Mouse (Mus musculus): ENCODE results near the gene Gnao1. TPM values are rescaled to one million over a fixed set of nuclear protein-coding genes. Genes with fewer than 3 reads are reported as not detected.

Gene Gnao1
- polyA plus RNA-seq, 2 experiments = 4.3 to 13.5 TPM

DNA sequence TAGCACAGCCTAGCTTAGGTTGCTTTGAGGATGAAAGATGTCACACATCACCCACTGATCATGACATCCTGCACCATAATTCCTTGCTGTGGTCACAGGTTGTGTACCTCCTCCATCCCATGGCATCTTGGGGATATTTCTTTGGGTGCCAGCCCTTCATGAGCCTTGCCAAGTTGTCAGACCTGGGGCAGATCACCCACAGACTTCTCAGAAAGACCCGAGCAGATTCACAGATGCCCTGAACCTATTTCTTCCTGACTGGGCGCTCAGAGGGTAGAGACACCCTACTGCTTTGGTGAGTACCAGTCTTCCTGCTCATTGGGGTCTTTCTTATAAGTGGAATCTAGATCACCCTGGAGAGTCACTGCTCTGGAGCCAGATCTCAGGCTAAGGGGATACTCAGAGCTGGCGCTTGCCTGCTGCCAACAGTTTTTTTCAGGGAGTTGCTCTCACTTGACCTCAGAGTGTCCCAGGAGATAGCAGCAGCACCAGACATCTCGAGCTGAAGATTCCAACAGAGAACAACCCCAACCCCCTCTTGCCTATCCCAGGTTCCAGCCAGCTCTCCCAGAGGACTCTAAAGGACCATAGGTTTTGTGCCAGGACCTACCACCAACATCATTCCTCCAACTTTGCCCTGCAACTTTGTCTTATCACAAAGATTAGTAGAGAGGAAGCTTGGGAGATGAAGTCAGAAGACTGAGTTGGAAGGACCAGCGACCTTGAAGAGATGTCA, 58.9 kb downstream of the Gnao1 start:
- Histone ChIP-seq H3K4me2 (replicated peaks; ENCODE audit: low read depth, low read length, severe bottlenecking) (no peak overlapping the region), H3K9ac (ENCODE audit: low read depth, low read length, severe bottlenecking) (no peak overlapping the region), H3K27ac (replicated peaks; ENCODE audit: low read depth, low read length) (no peak overlapping the region), H3K4me3 (replicated peaks; ENCODE audit: low read length) (no peak overlapping the region), H3K27me3 (ENCODE audit: control insufficient read depth, insufficient read depth, low read length) (no peaks in the 10 kb centered on the region), H3K4me1 (ENCODE audit: control insufficient read depth, insufficient read depth, low read length) (no peaks in the 10 kb centered on the region), H3K36me3 (ENCODE audit: control insufficient read depth, insufficient read depth, low read length) (no peaks in the 10 kb centered on the region), H3K9me3 (ENCODE audit: control insufficient read depth, low read length) (no peaks in the 10 kb centered on the region)
- 84% methylated on average over 5 of the region's 5 CpGs for WGBS
- no peak for TF ChIP-seq POLR2A (IDR thresholded peaks at IDR 0.05; ENCODE audit: borderline replicate concordance, extremely low read depth, insufficient read depth, insufficient read length)
- no peak for DNase-seq (ENCODE audit: low spot score)
- no peak for ATAC-seq (ENCODE audit: low FRiP score, low read depth)

DNA sequence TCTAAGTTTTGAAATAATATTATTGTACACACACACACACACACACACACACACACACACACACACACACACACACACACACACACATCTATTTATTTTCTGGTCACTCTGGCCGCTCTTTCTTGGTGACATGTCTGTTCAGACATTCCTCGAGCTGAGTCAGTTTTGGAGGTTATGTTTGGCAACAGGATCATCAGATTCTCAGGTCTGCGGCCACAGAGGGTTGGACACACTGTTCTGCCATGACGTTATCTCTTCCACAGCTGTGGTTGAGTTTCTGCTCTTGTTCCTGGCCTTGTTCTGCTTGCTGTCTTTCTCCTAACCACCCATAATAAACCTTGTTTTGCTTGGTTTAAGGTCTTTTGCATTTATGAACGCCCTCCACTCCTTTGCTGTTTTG, 61.5 kb downstream of the Gnao1 start:
- TF ChIP-seq POLR2A (IDR thresholded peaks at IDR 0.05; ENCODE audit: borderline replicate concordance, extremely low read depth, insufficient read depth, insufficient read length) = no peak
- Histone ChIP-seq H3K4me1 (ENCODE audit: control insufficient read depth, insufficient read depth, low read length) (no peaks in the 10 kb centered on the region), H3K27me3 (ENCODE audit: control insufficient read depth, insufficient read depth, low read length) (no peaks in the 10 kb centered on the region), H3K9ac (ENCODE audit: low read depth, low read length, severe bottlenecking) (no peak overlapping the region), H3K4me2 (replicated peaks; ENCODE audit: low read depth, low read length, severe bottlenecking) (no peak overlapping the region), H3K4me3 (replicated peaks; ENCODE audit: low read length) (no peak overlapping the region), H3K36me3 (ENCODE audit: control insufficient read depth, insufficient read depth, low read length) (no peaks in the 10 kb centered on the region), H3K27ac (replicated peaks; ENCODE audit: low read depth, low read length) (no peak overlapping the region), H3K9me3 (ENCODE audit: control insufficient read depth, low read length) (no peaks in the 10 kb centered on the region)
- 82% methylated on average over 5 of the region's 5 CpGs for WGBS
- DNase-seq (ENCODE audit: low spot score) (no peak), ATAC-seq (ENCODE audit: low FRiP score, low read depth) (no peak)

DNA sequence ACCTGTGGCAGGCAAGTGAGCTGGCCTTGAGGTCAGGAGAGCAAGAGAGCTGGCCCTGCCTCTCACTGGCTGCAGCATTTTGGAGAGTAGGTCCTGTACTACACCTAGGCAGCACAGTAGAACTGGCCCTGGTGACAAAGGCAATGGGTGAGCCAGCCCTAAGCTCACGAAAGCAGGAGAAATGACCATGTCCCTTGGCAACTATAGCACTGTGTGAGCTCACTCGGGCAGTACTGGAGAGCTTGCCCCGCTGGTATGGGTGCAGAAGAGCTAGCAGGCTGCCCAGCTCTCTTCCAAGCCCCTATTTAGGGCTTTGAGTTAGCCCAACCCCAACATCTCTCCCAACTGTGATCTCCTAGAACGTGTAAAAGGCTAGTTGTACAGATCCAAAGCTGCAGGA, 68.6 kb downstream of the Gnao1 start:
- WGBS = 85% methylated on average over 4 of the region's 4 CpGs
- Histone ChIP-seq H3K27ac (replicated peaks; ENCODE audit: low read depth, low read length) (no peak overlapping the region), H3K9me3 (ENCODE audit: control insufficient read depth, low read length) (no peaks in the 10 kb centered on the region), H3K36me3 (ENCODE audit: control insufficient read depth, insufficient read depth, low read length) (no peaks in the 10 kb centered on the region), H3K4me3 (replicated peaks; ENCODE audit: low read length) (no peak overlapping the region), H3K4me2 (replicated peaks; ENCODE audit: low read depth, low read length, severe bottlenecking) (no peak overlapping the region), H3K27me3 (ENCODE audit: control insufficient read depth, insufficient read depth, low read length) (no peaks in the 10 kb centered on the region), H3K9ac (ENCODE audit: low read depth, low read length, severe bottlenecking) (no peak overlapping the region), H3K4me1 (ENCODE audit: control insufficient read depth, insufficient read depth, low read length) (no peaks in the 10 kb centered on the region)
- no peak for TF ChIP-seq POLR2A (IDR thresholded peaks at IDR 0.05; ENCODE audit: borderline replicate concordance, extremely low read depth, insufficient read depth, insufficient read length)
- DNase-seq (ENCODE audit: low spot score) (no peak), ATAC-seq (ENCODE audit: low FRiP score, low read depth) (no peak)

DNA sequence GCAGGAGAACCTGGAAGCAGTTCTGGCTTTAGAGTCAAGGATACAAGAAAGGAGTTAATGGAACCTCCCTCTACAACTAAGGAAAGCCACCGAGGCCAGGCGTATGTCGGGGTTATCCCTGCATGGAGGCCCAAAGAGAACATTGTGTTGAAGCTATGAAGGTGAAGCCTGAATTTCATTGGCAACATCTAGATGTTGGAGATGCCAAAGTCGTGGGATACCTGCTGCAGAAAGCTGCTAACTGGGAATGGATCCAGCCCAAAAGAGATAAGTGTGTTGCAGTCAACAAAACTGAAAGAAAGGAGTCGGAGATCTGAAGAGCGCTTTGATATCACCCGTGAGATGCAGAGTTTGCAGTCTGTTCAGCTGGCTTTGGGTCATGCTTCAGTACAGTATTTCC, 70.2 kb downstream of the Gnao1 start:
- WGBS = 92% methylated on average over 7 of the region's 7 CpGs
- Histone ChIP-seq H3K9me3 (ENCODE audit: control insufficient read depth, low read length) (no peaks in the 10 kb centered on the region), H3K4me1 (ENCODE audit: control insufficient read depth, insufficient read depth, low read length) (no peaks in the 10 kb centered on the region), H3K27ac (replicated peaks; ENCODE audit: low read depth, low read length) (no peak overlapping the region), H3K27me3 (ENCODE audit: control insufficient read depth, insufficient read depth, low read length) (no peaks in the 10 kb centered on the region), H3K4me3 (replicated peaks; ENCODE audit: low read length) (no peak overlapping the region), H3K4me2 (replicated peaks; ENCODE audit: low read depth, low read length, severe bottlenecking) (no peak overlapping the region), H3K36me3 (ENCODE audit: control insufficient read depth, insufficient read depth, low read length) (no peaks in the 10 kb centered on the region), H3K9ac (ENCODE audit: low read depth, low read length, severe bottlenecking) (no peak overlapping the region)
- ATAC-seq (ENCODE audit: low FRiP score, low read depth) = no peak
- TF ChIP-seq POLR2A (IDR thresholded peaks at IDR 0.05; ENCODE audit: borderline replicate concordance, extremely low read depth, insufficient read depth, insufficient read length) = no peak
- DNase-seq (ENCODE audit: low spot score) = no peak

DNA sequence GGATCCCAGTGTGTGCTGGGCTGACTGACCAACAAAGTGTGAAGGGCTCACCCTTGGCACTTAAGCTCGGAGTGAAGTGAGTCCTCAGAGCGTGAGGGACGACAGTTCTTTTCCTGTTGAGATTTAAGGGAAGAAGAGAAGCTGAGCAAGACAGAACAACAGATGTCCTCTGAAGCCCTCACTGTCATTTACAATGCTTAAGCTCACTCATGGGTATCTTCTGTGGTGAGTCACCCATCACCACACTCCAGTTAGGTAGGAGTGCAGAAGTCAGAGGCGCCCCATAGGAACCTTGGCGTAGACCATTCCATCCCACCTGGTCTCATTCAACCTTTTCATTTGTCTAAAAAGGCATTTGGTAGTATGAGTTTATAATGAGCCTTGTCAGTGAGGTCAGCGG, 71.6 kb downstream of the Gnao1 start:
- WGBS = 92% methylated on average over 6 of the region's 6 CpGs

More for the DNA sequence above, 71.6 kb downstream of the Gnao1 start:
- no peaks in the 10 kb centered on the region for H3K9me3 ChIP-seq (ENCODE audit: control insufficient read depth, low read length)
- H3K27ac ChIP-seq (replicated peaks; ENCODE audit: low read depth, low read length) = no peak overlapping the region
- H3K4me3 ChIP-seq (replicated peaks; ENCODE audit: low read length) = no peak overlapping the region
- ATAC-seq (ENCODE audit: low FRiP score, low read depth) (no peak), DNase-seq (ENCODE audit: low spot score) (no peak)
- no peaks in the 10 kb centered on the region for H3K4me1 ChIP-seq (ENCODE audit: control insufficient read depth, insufficient read depth, low read length)
- no peaks in the 10 kb centered on the region for H3K27me3 ChIP-seq (ENCODE audit: control insufficient read depth, insufficient read depth, low read length)
- no peak for TF ChIP-seq POLR2A (IDR thresholded peaks at IDR 0.05; ENCODE audit: borderline replicate concordance, extremely low read depth, insufficient read depth, insufficient read length)
- H3K9ac ChIP-seq (ENCODE audit: low read depth, low read length, severe bottlenecking) = no peak overlapping the region
- no peak overlapping the region for H3K4me2 ChIP-seq (replicated peaks; ENCODE audit: low read depth, low read length, severe bottlenecking)
- no peaks in the 10 kb centered on the region for H3K36me3 ChIP-seq (ENCODE audit: control insufficient read depth, insufficient read depth, low read length)

All from limb, embryonic 14.5 days (tissue).